Mouse (Mus musculus): ENCODE results near the gene D430019H16Rik. TPM values are rescaled to one million over a fixed set of nuclear protein-coding genes. Genes with fewer than 3 reads are reported as not detected.

Gene D430019H16Rik
- polyA plus RNA-seq (2016; fragmentation: Nextera tagmentation; extraction: Ambion mirVana): 0.36 and 1.1 TPM in 2 replicates

- WGBS: under 1% methylated on average over 38 of the region's 38 CpGs
- Histone ChIP-seq H3K27me3 (ENCODE audit: insufficient read depth, poor library complexity, severe bottlenecking) (peaks cover 18% of the 10 kb centered on the region; the same call in 1 of the 2 replicates), H3K4me3 (peak within 1 kb of the TSS; percentile 68), H3K4me1 (peaks cover 17% of the 10 kb centered on the region), H3K27ac (peak within 1 kb of the TSS; percentile 82), H3K36me3 (no peaks in the 10 kb centered on the region), H3K9me3 (no peaks in the 10 kb centered on the region)
- peak; percentile 91 for DNase-seq (ENCODE audit: low spot score)
Observed at GRCm38 (mm10) chr12:105453670-105454257, at the start of gene D430019H16Rik. D430019H16Rik (plus strand) TSS chr12:105453856.

GRCm38 (mm10) chr12:105406008-105406407, 47.6 kb upstream of the D430019H16Rik start:
- no peak for DNase-seq (ENCODE audit: low spot score)
- 63% methylated on average over 6 of the region's 6 CpGs for WGBS
- Histone ChIP-seq H3K4me1 (no peaks in the 10 kb centered on the region), H3K36me3 (no peaks in the 10 kb centered on the region), H3K27ac (no peak overlapping the region), H3K4me3 (no peak overlapping the region), H3K9me3 (no peaks in the 10 kb centered on the region), H3K27me3 (ENCODE audit: insufficient read depth, poor library complexity, severe bottlenecking) (peaks cover 7% of the 10 kb centered on the region; the same call in 1 of the 2 replicates)

GRCm38 (mm10) chr12:105413909-105414308, 39.7 kb upstream of the D430019H16Rik start:
- Histone ChIP-seq H3K27ac (no peak overlapping the region), H3K9me3 (no peaks in the 10 kb centered on the region), H3K4me1 (no peaks in the 10 kb centered on the region), H3K36me3 (no peaks in the 10 kb centered on the region), H3K4me3 (no peak overlapping the region), H3K27me3 (ENCODE audit: insufficient read depth, poor library complexity, severe bottlenecking) (peaks cover 9% of the 10 kb centered on the region; the same call in 1 of the 2 replicates)
- DNase-seq (ENCODE audit: low spot score): no peak
- WGBS: 92% methylated on average over 8 of the region's 8 CpGs

GRCm38 (mm10) chr12:105420476-105420875, 33.2 kb upstream of the D430019H16Rik start:
- DNase-seq (ENCODE audit: low spot score): no peak
- 35% methylated on average over 6 of the region's 6 CpGs for WGBS
- peaks cover 5% of the 10 kb centered on the region; the same call in 1 of the 2 replicates for H3K27me3 ChIP-seq (ENCODE audit: insufficient read depth, poor library complexity, severe bottlenecking)
- no peak overlapping the region for H3K4me3 ChIP-seq
- no peaks in the 10 kb centered on the region for H3K9me3 ChIP-seq
- H3K27ac ChIP-seq: no peak overlapping the region
- no peaks in the 10 kb centered on the region for H3K4me1 ChIP-seq
- no peaks in the 10 kb centered on the region for H3K36me3 ChIP-seq

GRCm38 (mm10) chr12:105426541-105426940, 27.1 kb upstream of the D430019H16Rik start:
- H3K36me3 ChIP-seq: no peaks in the 10 kb centered on the region
- H3K27me3 ChIP-seq (ENCODE audit: insufficient read depth, poor library complexity, severe bottlenecking): peaks cover 5% of the 10 kb centered on the region; the same call in 1 of the 2 replicates
- no peaks in the 10 kb centered on the region for H3K9me3 ChIP-seq
- DNase-seq (ENCODE audit: low spot score): no peak
- H3K27ac ChIP-seq: no peak overlapping the region
- no peaks in the 10 kb centered on the region for H3K4me1 ChIP-seq
- WGBS: 66% methylated on average over 7 of the region's 7 CpGs
- H3K4me3 ChIP-seq: no peak overlapping the region

GRCm38 (mm10) chr12:105427039-105427757, 26.5 kb upstream of the D430019H16Rik start:
- peaks cover 5% of the 10 kb centered on the region; the same call in 1 of the 2 replicates for H3K27me3 ChIP-seq (ENCODE audit: insufficient read depth, poor library complexity, severe bottlenecking)
- H3K4me1 ChIP-seq: no peaks in the 10 kb centered on the region
- no peaks in the 10 kb centered on the region for H3K9me3 ChIP-seq
- no peak overlapping the region for H3K27ac ChIP-seq
- DNase-seq (ENCODE audit: low spot score): peak; percentile 90
- H3K4me3 ChIP-seq: no peak overlapping the region; the same call in 1 of the 2 replicates
- WGBS: 34% methylated on average over 10 of the region's 10 CpGs
- H3K36me3 ChIP-seq: no peaks in the 10 kb centered on the region

GRCm38 (mm10) chr12:105431872-105432271, 21.8 kb upstream of the D430019H16Rik start:
- H3K36me3 ChIP-seq: no peaks in the 10 kb centered on the region
- H3K27ac ChIP-seq: no peak overlapping the region
- DNase-seq (ENCODE audit: low spot score): no peak
- WGBS: 58% methylated on average over 3 of the region's 3 CpGs
- H3K27me3 ChIP-seq (ENCODE audit: insufficient read depth, poor library complexity, severe bottlenecking): no peaks in the 10 kb centered on the region
- no peaks in the 10 kb centered on the region for H3K4me1 ChIP-seq
- no peaks in the 10 kb centered on the region for H3K9me3 ChIP-seq
- no peak overlapping the region for H3K4me3 ChIP-seq

GRCm38 (mm10) chr12:105432807-105433206, 20.8 kb upstream of the D430019H16Rik start:
- Histone ChIP-seq H3K9me3 (no peaks in the 10 kb centered on the region), H3K27ac (no peak overlapping the region), H3K27me3 (ENCODE audit: insufficient read depth, poor library complexity, severe bottlenecking) (no peaks in the 10 kb centered on the region), H3K36me3 (no peaks in the 10 kb centered on the region), H3K4me3 (no peak overlapping the region), H3K4me1 (no peaks in the 10 kb centered on the region)
- DNase-seq (ENCODE audit: low spot score): no peak
- 70% methylated on average over 3 of the region's 3 CpGs for WGBS

GRCm38 (mm10) chr12:105438259-105438658, 15.4 kb upstream of the D430019H16Rik start:
- H3K36me3 ChIP-seq: no peaks in the 10 kb centered on the region
- no peak overlapping the region for H3K4me3 ChIP-seq
- DNase-seq (ENCODE audit: low spot score): no peak
- H3K9me3 ChIP-seq: no peaks in the 10 kb centered on the region
- 47% methylated on average over 5 of the region's 5 CpGs for WGBS
- H3K27me3 ChIP-seq (ENCODE audit: insufficient read depth, poor library complexity, severe bottlenecking): no peaks in the 10 kb centered on the region
- H3K4me1 ChIP-seq: no peaks in the 10 kb centered on the region
- no peak overlapping the region for H3K27ac ChIP-seq

- DNase-seq (ENCODE audit: low spot score): no peak
- Histone ChIP-seq H3K27me3 (ENCODE audit: insufficient read depth, poor library complexity, severe bottlenecking) (no peaks in the 10 kb centered on the region), H3K27ac (no peak overlapping the region), H3K36me3 (no peaks in the 10 kb centered on the region), H3K9me3 (no peaks in the 10 kb centered on the region), H3K4me3 (no peak overlapping the region), H3K4me1 (no peaks in the 10 kb centered on the region)
- 64% methylated on average over 6 of the region's 6 CpGs for WGBS
Observed at GRCm38 (mm10) chr12:105439976-105440375, 13.7 kb upstream of the D430019H16Rik start.

GRCm38 (mm10) chr12:105443569-105443968, 10.1 kb upstream of the D430019H16Rik start:
- Histone ChIP-seq H3K27me3 (ENCODE audit: insufficient read depth, poor library complexity, severe bottlenecking) (no peaks in the 10 kb centered on the region), H3K4me1 (no peaks in the 10 kb centered on the region), H3K4me3 (no peak overlapping the region), H3K27ac (no peak overlapping the region), H3K9me3 (no peaks in the 10 kb centered on the region), H3K36me3 (no peaks in the 10 kb centered on the region)
- DNase-seq (ENCODE audit: low spot score): no peak
- WGBS: 53% methylated on average over 5 of the region's 5 CpGs

- no peak overlapping the region for H3K27ac ChIP-seq
- H3K4me3 ChIP-seq: no peak overlapping the region
- H3K27me3 ChIP-seq (ENCODE audit: insufficient read depth, poor library complexity, severe bottlenecking): no peaks in the 10 kb centered on the region
- H3K36me3 ChIP-seq: no peaks in the 10 kb centered on the region
- 66% methylated on average over 6 of the region's 6 CpGs for WGBS
- H3K9me3 ChIP-seq: no peaks in the 10 kb centered on the region
- H3K4me1 ChIP-seq: no peaks in the 10 kb centered on the region
- no peak for DNase-seq (ENCODE audit: low spot score)
Observed at GRCm38 (mm10) chr12:105445767-105446166, 7.9 kb upstream of the D430019H16Rik start.

- Histone ChIP-seq H3K27ac (no peak overlapping the region), H3K4me3 (no peak overlapping the region), H3K9me3 (no peaks in the 10 kb centered on the region), H3K36me3 (no peaks in the 10 kb centered on the region), H3K27me3 (ENCODE audit: insufficient read depth, poor library complexity, severe bottlenecking) (peaks cover under 1% of the 10 kb centered on the region; the same call in 1 of the 2 replicates), H3K4me1 (peaks cover 9% of the 10 kb centered on the region)
- no peak for DNase-seq (ENCODE audit: low spot score)
- WGBS: 70% methylated on average over 4 of the region's 4 CpGs
Observed at GRCm38 (mm10) chr12:105449239-105449638, 4.4 kb upstream of the D430019H16Rik start.

All from heart, embryonic 10.5 days (tissue).